Mouse (Mus musculus): Measurements from ENCODE around the gene Ppcdc. TPM values are rescaled to one million over a fixed set of nuclear protein-coding genes. Genes with fewer than 3 reads are reported as not detected.
A peak's percentile ranks its signal among the peaks of the same experiment; 100 is the strongest.
"Not testable (repeated sequence)": the region's sequence is repeated elsewhere in the genome, so short reads cannot be mapped to it uniquely, and the experiment has no call there.

The Ppcdc gene
- polyA plus RNA-seq, 1 experiment from 2014 or later = 22.5 TPM

DNA sequence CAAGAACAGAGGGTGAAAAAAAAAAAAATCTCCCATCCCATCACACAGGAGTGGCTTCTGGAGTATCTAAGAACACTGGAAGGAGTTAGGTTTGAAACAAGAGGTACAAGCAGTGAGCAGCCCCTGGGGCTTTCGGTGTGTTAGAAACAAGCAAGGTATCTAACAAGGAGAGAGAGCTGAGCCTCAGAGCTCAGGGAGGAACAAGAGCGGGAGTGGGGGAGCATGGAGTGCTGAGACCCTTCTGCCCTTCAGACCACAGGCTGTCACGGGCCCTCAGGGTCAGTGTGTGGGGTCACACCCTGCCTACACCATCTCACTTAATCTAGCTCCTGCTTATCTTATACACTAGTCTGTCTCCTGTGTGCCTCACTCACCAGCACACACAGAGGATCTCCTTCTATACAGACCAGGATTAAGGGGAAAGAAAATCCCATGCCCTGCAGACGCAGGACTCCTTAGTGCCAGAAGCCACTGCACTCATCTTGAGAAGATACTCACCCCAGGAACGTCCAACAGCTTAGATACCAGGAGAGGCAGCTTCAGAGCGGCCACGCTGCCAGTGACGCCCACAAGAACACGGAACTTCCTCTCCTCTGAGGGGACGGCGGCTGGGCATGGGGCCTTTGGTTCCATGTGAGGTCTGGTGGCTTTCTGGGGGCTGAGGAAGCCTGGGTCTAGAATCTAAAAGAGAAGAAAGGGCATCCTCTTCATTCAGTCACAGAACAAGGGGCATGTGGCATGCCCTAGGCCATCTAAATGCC, 5.3 kb downstream of the Ppcdc start:
- ATAC-seq (ENCODE audit: insufficient read depth, low FRiP score, low TSS enrichment) = no peak

GRCm38 (mm10) chr9:57433097-57434032, 6.6 kb downstream of the Ppcdc start:
- no peaks in the 10 kb centered on the region for H3K9me3 ChIP-seq (ENCODE audit: control insufficient read depth, low read length)
- no peak overlapping the region for H3K4me3 ChIP-seq (ENCODE audit: low read depth, low read length)
- 25% methylated on average over 11 of the region's 11 CpGs for WGBS
- H3K9ac ChIP-seq (ENCODE audit: low read length) = peak overlapping the region; percentile 11; the same call in 1 of the 2 replicates
- H3K36me3 ChIP-seq (ENCODE audit: control insufficient read depth, insufficient read depth, low read length) = no peaks in the 10 kb centered on the region
- no peaks in the 10 kb centered on the region for H3K4me1 ChIP-seq (ENCODE audit: control insufficient read depth, insufficient read depth, low read length)
- DNase-seq (ENCODE audit: low spot score) (peak; percentile 81), ATAC-seq (ENCODE audit: insufficient read depth, low FRiP score, low TSS enrichment) (no peak)
- no peak overlapping the region for H3K4me2 ChIP-seq (ENCODE audit: low read depth)
- H3K27me3 ChIP-seq (ENCODE audit: control insufficient read depth, insufficient read depth, low read length) = no peaks in the 10 kb centered on the region
- H3K27ac ChIP-seq (ENCODE audit: low read depth, low read length) = 0 out of 2 replicates have a peak overlapping the region, but pooled peaks have one; percentile 4

More for the DNA sequence above, 5.3 kb downstream of the Ppcdc start:
- Histone ChIP-seq H3K4me1 (ENCODE audit: control insufficient read depth, insufficient read depth, low read length) (no peaks in the 10 kb centered on the region), H3K27me3 (ENCODE audit: control insufficient read depth, insufficient read depth, low read length) (no peaks in the 10 kb centered on the region), H3K4me3 (ENCODE audit: low read depth, low read length) (no peak overlapping the region), H3K4me2 (ENCODE audit: low read depth) (no peak overlapping the region), H3K36me3 (ENCODE audit: control insufficient read depth, insufficient read depth, low read length) (no peaks in the 10 kb centered on the region), H3K27ac (ENCODE audit: low read depth, low read length) (no peak overlapping the region), H3K9ac (ENCODE audit: low read length) (no peak overlapping the region), H3K9me3 (ENCODE audit: control insufficient read depth, low read length) (no peaks in the 10 kb centered on the region)
- WGBS = 88% methylated on average over 11 of the region's 11 CpGs
- DNase-seq (ENCODE audit: low spot score) = no peak

DNA sequence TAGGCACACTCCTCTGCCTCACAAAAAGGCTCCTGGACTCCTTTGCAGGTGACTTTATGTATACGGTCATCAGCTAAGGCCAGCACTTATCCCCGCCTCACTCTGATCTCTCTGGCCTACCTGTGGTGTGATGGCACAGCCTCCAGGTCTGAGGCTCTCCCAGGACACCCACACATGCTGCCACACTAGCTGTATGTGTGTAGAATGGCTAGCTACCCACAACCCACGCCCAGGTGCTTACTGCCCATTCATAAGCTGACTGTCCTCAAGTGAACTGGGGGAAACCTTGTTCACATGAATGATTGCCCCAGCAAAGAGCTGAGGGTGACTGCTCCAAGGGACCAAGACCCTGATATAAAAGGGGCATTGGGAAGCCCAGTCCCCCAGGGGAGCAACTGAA, 7.4 kb downstream of the Ppcdc start:
- Histone ChIP-seq H3K4me1 (ENCODE audit: control insufficient read depth, insufficient read depth, low read length) (no peaks in the 10 kb centered on the region), H3K27me3 (ENCODE audit: control insufficient read depth, insufficient read depth, low read length) (no peaks in the 10 kb centered on the region), H3K4me3 (ENCODE audit: low read depth, low read length) (no peak overlapping the region), H3K9me3 (ENCODE audit: control insufficient read depth, low read length) (no peaks in the 10 kb centered on the region), H3K9ac (ENCODE audit: low read length) (no peak overlapping the region), H3K27ac (ENCODE audit: low read depth, low read length) (no peak overlapping the region), H3K4me2 (ENCODE audit: low read depth) (no peak overlapping the region), H3K36me3 (ENCODE audit: control insufficient read depth, insufficient read depth, low read length) (no peaks in the 10 kb centered on the region)
- 79% methylated on average over 3 of the region's 3 CpGs for WGBS
- no peak for ATAC-seq (ENCODE audit: insufficient read depth, low FRiP score, low TSS enrichment)
- DNase-seq (ENCODE audit: low spot score) = no peak

GRCm38 (mm10) chr9:57431202-57431601, 8.7 kb downstream of the Ppcdc start:
- Histone ChIP-seq H3K36me3 (ENCODE audit: control insufficient read depth, insufficient read depth, low read length) (no peaks in the 10 kb centered on the region), H3K4me1 (ENCODE audit: control insufficient read depth, insufficient read depth, low read length) (no peaks in the 10 kb centered on the region), H3K4me2 (ENCODE audit: low read depth) (no peak overlapping the region), H3K9ac (ENCODE audit: low read length) (no peak overlapping the region), H3K4me3 (ENCODE audit: low read depth, low read length) (no peak overlapping the region), H3K27me3 (ENCODE audit: control insufficient read depth, insufficient read depth, low read length) (no peaks in the 10 kb centered on the region), H3K9me3 (ENCODE audit: control insufficient read depth, low read length) (no peaks in the 10 kb centered on the region), H3K27ac (ENCODE audit: low read depth, low read length) (no peak overlapping the region)
- 38% methylated on average over 9 of the region's 9 CpGs for WGBS
- DNase-seq (ENCODE audit: low spot score) (no peak), ATAC-seq (ENCODE audit: insufficient read depth, low FRiP score, low TSS enrichment) (no peak)

- Histone ChIP-seq H3K4me2 (ENCODE audit: low read depth) (no peak overlapping the region), H3K4me3 (ENCODE audit: low read depth, low read length) (no peak overlapping the region), H3K9ac (ENCODE audit: low read length) (no peak overlapping the region), H3K4me1 (ENCODE audit: control insufficient read depth, insufficient read depth, low read length) (no peaks in the 10 kb centered on the region), H3K27me3 (ENCODE audit: control insufficient read depth, insufficient read depth, low read length) (no peaks in the 10 kb centered on the region), H3K36me3 (ENCODE audit: control insufficient read depth, insufficient read depth, low read length) (no peaks in the 10 kb centered on the region), H3K27ac (ENCODE audit: low read depth, low read length) (no peak overlapping the region), H3K9me3 (ENCODE audit: control insufficient read depth, low read length) (no peaks in the 10 kb centered on the region)
- ATAC-seq (ENCODE audit: insufficient read depth, low FRiP score, low TSS enrichment) (no peak), DNase-seq (ENCODE audit: low spot score) (no peak)
- WGBS = 75% methylated on average over 4 of the region's 4 CpGs
Observed at GRCm38 (mm10) chr9:57428391-57428790, 11.5 kb downstream of the Ppcdc start.

DNA sequence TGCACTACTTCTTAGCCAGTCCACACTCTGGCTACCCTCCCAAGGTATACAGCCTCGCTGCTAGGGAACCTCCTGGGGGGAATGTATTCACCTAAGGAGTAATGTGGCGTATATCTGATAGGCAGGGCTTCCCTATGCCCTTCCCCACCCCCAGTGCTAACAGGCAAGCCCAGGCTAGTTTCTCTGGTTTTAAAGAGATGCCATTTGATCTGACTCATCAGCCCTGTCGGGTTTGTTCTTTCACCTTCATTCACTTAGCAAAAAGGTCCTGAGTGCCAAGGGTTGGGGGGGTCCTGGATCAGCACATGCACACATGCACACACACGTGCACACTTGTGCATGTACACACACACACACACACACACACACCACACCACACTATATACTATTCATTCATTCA, 12.0 kb downstream of the Ppcdc start:
- Histone ChIP-seq H3K27me3 (ENCODE audit: control insufficient read depth, insufficient read depth, low read length) (no peaks in the 10 kb centered on the region), H3K4me2 (ENCODE audit: low read depth) (no peak overlapping the region)

DNA sequence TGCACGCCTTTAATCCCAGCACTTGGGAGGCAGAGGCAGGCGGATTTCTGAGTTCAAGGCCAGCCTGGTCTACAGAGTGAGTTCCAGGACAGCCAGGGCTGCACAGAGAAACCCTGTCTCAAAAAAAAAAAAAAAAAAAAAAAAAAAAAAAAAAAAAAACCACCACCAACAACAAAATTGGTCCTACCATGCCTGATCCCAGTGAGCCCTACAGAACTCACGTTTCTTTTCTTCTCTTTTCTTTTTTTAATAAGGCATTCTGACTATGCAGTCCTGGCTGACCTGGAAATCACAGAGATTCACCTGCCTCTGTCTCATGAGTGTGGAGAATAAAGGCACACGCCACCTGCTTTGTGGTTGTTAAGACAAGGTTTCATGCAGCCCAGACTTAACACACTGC, 12.8 kb downstream of the Ppcdc start:
- WGBS = 91% methylated on average over 4 of the region's 4 CpGs
- DNase-seq (ENCODE audit: low spot score); H3K4me3 ChIP-seq (ENCODE audit: low read depth, low read length); H3K4me2 ChIP-seq (ENCODE audit: low read depth); H3K9ac ChIP-seq (ENCODE audit: low read length); ATAC-seq (ENCODE audit: insufficient read depth, low FRiP score, low TSS enrichment); H3K4me1 ChIP-seq (ENCODE audit: control insufficient read depth, insufficient read depth, low read length); H3K27ac ChIP-seq (ENCODE audit: low read depth, low read length); H3K27me3 ChIP-seq (ENCODE audit: control insufficient read depth, insufficient read depth, low read length); H3K36me3 ChIP-seq (ENCODE audit: control insufficient read depth, insufficient read depth, low read length); H3K9me3 ChIP-seq (ENCODE audit: control insufficient read depth, low read length): not testable (repeated sequence)

More for the DNA sequence above, 12.0 kb downstream of the Ppcdc start:
- DNase-seq (ENCODE audit: low spot score) (no peak), ATAC-seq (ENCODE audit: insufficient read depth, low FRiP score, low TSS enrichment) (no peak)
- no peaks in the 10 kb centered on the region for H3K9me3 ChIP-seq (ENCODE audit: control insufficient read depth, low read length)
- no peak overlapping the region for H3K4me3 ChIP-seq (ENCODE audit: low read depth, low read length)
- no peaks in the 10 kb centered on the region for H3K36me3 ChIP-seq (ENCODE audit: control insufficient read depth, insufficient read depth, low read length)
- no peak overlapping the region for H3K27ac ChIP-seq (ENCODE audit: low read depth, low read length)
- 74% methylated on average over 4 of the region's 4 CpGs for WGBS
- H3K4me1 ChIP-seq (ENCODE audit: control insufficient read depth, insufficient read depth, low read length) = no peaks in the 10 kb centered on the region
- H3K9ac ChIP-seq (ENCODE audit: low read length) = no peak overlapping the region

DNA sequence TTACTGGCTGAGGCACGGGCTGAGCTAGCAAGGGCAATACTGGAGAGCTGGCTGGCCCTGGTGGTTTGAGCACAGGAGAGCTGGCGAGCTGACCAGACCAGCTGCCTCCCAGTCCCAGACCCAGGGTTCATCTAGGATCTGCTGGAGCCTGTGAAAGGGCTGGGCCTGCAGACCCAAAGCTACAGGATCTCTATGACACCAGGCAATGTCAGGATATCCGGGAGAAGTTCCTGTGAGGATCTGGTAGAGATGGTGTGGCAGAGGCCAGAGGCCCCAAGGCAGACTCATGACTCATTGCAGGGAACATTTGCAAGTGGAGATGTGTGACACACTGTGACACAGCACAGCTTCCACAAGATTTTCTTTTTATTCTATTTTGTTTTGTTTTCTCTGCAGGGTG, 14.8 kb downstream of the Ppcdc start:
- no peak for DNase-seq (ENCODE audit: low spot score)
- no peaks in the 10 kb centered on the region for H3K27me3 ChIP-seq (ENCODE audit: control insufficient read depth, insufficient read depth, low read length)
- no peaks in the 10 kb centered on the region; the same call in 1 of the 2 replicates for H3K4me1 ChIP-seq (ENCODE audit: control insufficient read depth, insufficient read depth, low read length)
- H3K4me3 ChIP-seq (ENCODE audit: low read depth, low read length) = no peak overlapping the region
- ATAC-seq (ENCODE audit: insufficient read depth, low FRiP score, low TSS enrichment) = no peak
- H3K9ac ChIP-seq (ENCODE audit: low read length) = no peak overlapping the region
- H3K27ac ChIP-seq (ENCODE audit: low read depth, low read length) = no peak overlapping the region
- no peaks in the 10 kb centered on the region for H3K36me3 ChIP-seq (ENCODE audit: control insufficient read depth, insufficient read depth, low read length)
- no peak overlapping the region for H3K4me2 ChIP-seq (ENCODE audit: low read depth)
- H3K9me3 ChIP-seq (ENCODE audit: control insufficient read depth, low read length) = no peaks in the 10 kb centered on the region
- WGBS = 89% methylated on average over 3 of the region's 3 CpGs
